Mouse (Mus musculus) ovary, adult 18-20 months (tissue): ENCODE results near the gene Ptx4.
A peak's percentile ranks its signal among the peaks of the same experiment; 100 is the strongest.
"Not testable (repeated sequence)": the region's sequence is repeated elsewhere in the genome, so short reads cannot be mapped to it uniquely, and the experiment has no call there.

Experiments used
- DNase-seq: peaks from one replicate; pipeline ENCODE4 v3.0.0; 2022; ENCODE audit warnings: low spot score, mixed read lengths

Ptx4 gene

GRCm38 (mm10) chr17:25115664-25116432 lies 4.7 kb upstream of the Ptx4 start, which contains the start of gene Telo2:
TSS of gene Telo2 (minus strand) at chr17:25115967.
- DNase-seq = peak; percentile 86

DNA sequence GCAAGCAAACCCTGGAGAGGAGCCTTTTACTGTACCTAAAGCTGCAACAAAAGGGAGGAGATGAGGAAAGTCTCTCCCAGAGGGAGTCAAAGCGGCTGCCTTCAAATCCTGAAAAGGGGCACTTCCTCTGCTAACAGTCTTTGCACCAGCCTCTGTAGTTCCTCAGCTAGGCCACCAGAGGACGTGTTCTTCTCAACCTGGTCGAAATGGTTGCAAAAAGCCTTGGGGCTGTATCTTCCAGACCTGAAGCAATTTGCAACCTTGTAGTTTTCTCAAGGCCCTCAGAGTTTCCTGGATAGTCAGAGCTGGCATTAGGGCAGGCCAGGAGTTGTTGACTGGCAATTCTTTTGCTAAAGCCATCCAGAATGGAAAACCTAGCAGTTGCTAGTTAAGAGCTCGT lies 3.3 kb upstream of the Ptx4 start:
- DNase-seq = no peak

DNA sequence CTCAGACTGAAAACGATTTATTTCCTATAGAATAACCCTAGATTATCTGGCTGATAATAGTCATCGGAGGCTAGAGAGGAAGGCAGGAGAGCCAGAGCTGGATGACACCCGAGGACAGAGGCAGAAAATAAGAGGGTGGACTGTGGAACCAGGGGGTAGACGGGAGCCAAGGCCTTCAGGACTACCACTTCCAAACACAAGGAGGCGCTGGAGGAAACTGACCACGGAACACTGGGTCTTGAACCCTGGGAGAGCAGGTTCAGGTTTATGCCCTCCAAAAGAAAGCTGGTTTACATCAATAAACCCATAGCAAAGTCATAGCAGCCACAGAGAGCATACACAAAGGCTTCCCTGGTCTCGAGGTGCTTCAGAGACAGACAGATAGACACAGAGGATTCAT lies 3.4 kb downstream of the Ptx4 start:
- no peak for DNase-seq

GRCm38 (mm10) chr17:25125442-25126060 lies 5.0 kb downstream of the Ptx4 start:
- not testable (repeated sequence) for DNase-seq

GRCm38 (mm10) chr17:25127079-25127478 lies 6.5 kb downstream of the Ptx4 start:
- DNase-seq = peak; percentile 67

GRCm38 (mm10) chr17:25127681-25128080 lies 7.1 kb downstream of the Ptx4 start:
- DNase-seq = peak; percentile 42

DNA sequence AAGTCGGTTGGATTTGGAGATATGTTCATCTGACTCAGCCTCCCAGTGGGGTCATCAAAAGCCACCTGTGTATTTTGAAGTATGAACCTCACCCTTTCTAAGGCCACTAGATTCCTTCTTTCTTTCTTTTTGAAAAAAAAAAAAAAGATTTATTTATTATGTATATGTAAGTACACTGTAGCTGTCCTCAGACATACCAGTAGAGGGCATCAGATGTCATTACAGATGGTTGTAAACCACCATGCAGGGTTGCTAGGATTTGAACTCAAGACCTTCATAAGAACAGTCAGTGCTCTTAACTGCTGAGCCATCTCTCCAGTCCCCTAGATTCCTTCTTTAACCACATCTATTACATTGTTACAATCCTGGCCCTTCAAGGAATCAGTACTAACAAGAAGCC lies 9.5 kb downstream of the Ptx4 start:
- DNase-seq = no peak

DNA sequence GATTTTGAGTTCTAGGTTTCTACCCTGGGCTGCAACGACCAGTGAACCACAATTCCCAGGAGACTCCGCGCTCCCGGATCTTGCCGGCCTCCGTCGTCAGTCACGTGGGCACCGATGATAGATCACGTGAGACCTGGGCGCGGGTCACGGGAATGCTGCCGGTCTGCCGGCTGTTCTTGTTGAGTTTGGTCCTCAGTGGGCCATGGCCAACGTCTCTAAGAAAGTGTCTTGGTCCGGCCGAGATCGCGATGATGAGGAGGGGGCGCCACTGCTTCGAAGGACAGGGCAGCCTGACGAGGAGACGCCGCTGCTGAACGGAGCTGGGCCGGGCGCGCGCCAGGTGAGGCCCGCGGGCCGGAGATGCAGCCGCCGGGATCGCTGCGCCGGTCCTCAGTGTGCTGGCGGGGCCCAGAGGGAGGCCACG lies 12.7 kb downstream of the Ptx4 start, which contains the start of gene Clcn7:
TSS of gene Clcn7 (plus strand) at position 117 of the 424 bp plus-strand sequence.
- peak; percentile 84 for DNase-seq

DNA sequence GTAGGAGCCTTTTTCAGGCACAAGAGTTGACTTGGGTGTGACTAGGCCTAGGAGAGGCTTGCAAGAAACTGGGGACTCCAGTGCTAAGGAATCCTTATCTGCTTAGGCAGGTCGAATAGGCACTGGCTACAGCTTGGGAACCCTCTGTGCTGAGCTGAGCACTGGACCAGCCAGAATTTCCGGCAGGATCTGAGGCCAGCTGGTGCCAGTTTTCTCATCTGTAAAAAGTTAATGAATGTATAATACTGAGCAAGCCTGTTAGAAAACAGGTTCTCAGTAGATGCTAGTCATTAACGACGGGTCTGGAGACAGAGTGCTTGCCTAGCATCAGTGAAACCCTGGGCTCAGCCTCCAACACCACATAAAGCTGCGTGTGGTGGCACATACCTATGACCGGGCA lies 15.1 kb downstream of the Ptx4 start:
- no peak for DNase-seq

DNA sequence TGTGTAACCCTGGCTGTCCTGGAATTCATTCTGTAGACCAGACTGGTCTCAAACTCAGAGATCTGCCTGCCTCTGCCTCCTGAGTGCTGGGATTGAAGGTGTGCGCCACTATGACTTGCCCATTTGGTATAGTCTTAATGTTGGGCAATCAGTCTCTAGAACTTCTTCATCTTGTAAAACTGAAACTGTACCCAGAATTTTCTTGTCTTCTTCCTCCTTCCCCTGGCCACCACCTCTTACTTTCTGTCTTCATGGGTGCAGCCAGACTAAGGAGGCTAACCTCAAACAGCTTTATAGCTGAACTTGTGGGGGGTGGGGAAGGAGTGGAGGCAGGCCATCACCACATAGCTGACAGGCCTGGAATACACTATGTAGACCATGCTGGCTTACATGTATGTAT lies 18.2 kb downstream of the Ptx4 start:
- no peak for DNase-seq

- no peak for DNase-seq
Measured at GRCm38 (mm10) chr17:25139960-25140359, 19.4 kb downstream of the Ptx4 start.

- DNase-seq = no peak
Measured at GRCm38 (mm10) chr17:25162161-25162560, 41.6 kb downstream of the Ptx4 start, which contains the start of gene Ccdc154. TSS of gene Ccdc154 (plus strand) at chr17:25162461.

DNA sequence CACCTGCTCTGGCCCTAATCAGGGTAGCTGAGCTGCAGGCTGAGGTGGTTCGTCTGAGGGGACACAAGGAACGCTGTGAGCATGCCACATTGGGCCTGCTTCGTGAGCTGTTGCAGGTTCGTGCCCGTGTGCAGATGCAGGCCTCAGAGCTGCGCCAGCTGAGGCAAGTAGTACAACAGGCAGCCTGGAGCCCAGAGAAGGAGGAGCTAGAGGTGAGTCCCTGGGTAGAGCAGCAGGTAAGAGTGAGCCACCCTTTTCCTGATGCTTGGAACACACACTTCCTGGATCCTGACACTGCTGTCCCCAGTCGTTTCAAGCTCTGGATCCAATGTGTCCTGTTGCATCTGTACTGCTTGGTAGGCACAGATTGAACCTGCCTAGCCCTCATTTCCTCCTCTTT lies 42.8 kb downstream of the Ptx4 start:
- no peak for DNase-seq

GRCm38 (mm10) chr17:25164770-25165169 lies 44.2 kb downstream of the Ptx4 start:
- DNase-seq = no peak

DNA sequence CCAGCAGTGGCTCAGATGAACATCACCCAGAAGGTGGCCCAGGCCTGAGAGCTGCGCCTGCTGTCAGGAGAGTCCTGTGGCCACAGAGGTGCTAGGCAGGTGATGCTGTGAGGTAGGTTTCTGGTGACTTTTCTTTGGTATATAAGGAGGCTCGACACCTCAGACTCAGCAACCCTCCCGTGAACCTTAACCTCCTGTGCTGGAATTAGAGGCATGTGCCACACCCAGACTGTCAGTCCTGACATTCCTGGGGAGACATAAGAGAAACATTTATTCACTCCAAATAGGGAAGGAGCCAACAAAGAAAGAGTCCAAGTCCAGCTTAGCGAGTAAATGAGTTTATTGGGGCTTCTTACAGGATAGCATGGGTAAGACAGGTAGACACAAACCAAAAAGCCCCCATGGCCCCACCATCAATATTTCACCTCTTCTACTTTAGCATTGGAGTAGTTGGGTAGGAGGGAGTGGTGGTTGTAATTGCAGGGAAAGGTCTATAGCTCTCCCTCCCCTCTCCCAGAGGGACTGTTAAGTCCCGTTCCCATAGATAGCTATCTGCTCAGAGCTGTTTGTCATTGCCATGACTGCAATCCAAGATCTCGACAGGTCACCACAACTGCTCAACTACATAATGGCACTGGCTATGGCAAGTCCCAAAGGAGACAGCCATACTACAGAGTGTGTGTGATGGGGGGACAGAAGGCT lies 45.6 kb downstream of the Ptx4 start:
- DNase-seq = no peak

GRCm38 (mm10) chr17:25169706-25170105 lies 49.1 kb downstream of the Ptx4 start:
- DNase-seq = no peak

GRCm38 (mm10) chr17:25172558-25172957 lies 52.0 kb downstream of the Ptx4 start:
- DNase-seq = no peak
